Mouse (Mus musculus) gastrocnemius, postnatal 36 days (tissue): ENCODE measurements around the gene C1s1. TPM values are rescaled to one million over a fixed set of nuclear protein-coding genes. Genes with fewer than 3 reads are reported as not detected.

Source experiments
- DNase-seq, 2 experiments: peaks; one replicate each; pipeline ENCODE4 v3.0.0; 2022
- intact Hi-C: fragments of 180-260 bp; cut with DNase I; formaldehyde crosslinking; loops from one replicate; pipeline ENCODE4 v1.15.1; 2025
- total RNA-seq, 2 experiments: library from RNA; stranded (reverse); gene quantifications; 2 replicates each; pipeline ENCODE4 v1.2.3; 2021

C1s1 gene
- total RNA-seq, 2 experiments from 2014 or later = 17.5 TPM

DNA sequence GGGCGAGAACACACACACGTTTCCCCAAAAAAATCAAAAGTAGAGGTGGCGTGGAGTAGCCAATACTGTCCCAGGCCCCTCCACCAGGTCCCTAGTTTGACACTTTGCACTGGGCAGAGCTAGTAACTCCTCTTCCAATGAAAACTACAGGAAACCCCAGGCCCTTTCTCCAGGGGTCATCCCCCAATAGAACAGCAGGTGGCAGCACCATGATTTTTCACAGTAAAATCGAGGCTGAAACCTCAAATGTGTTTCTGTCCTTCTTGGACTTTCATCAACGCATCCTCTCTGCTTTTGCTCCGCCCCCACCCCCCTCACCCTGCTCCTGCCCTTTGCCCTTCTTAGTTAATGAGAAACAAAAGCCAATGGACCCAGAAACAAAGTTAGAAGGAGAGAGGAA lies 60.6 kb downstream of the C1s1 start:
- intact Hi-C loops = no loop called here
- DNase-seq = peak; percentile 31 to 40

Other genes with a start within 250 kb of the C1s1 start
- gene Cd163, start 237.7 kb downstream of the C1s1 start, total RNA-seq = 1 to 10 TPM; 6.4 to 9.8 TPM
- 10 to 100 TPM; 21.1 to 22.0 TPM for gene Pex5, start 127.3 kb downstream of the C1s1 start, total RNA-seq
- 1 to 10 TPM in 1 of 2 experiments, under 1 TPM in 1; 0.66 to 1.0 TPM for gene Clstn3, start 77.6 kb downstream of the C1s1 start, total RNA-seq
- gene C1rl, start 49.2 kb downstream of the C1s1 start, total RNA-seq = under 1 TPM; 0.46 to 0.59 TPM
- 1 to 10 TPM; 7.3 to 8.3 TPM for gene C1ra, start 30.0 kb downstream of the C1s1 start, total RNA-seq
- 1 to 10 TPM in 1 of 2 experiments, under 1 TPM in 1; 0.89 to 1.2 TPM for gene C1rb, start 27.9 kb upstream of the C1s1 start, total RNA-seq
- under 1 TPM; 0.32 to 0.56 TPM for gene C1s2, start 93.7 kb upstream of the C1s1 start, total RNA-seq
- 10 to 100 TPM; 16.3 to 18.3 TPM for gene Lpcat3, start 120.7 kb upstream of the C1s1 start, total RNA-seq
- 10 to 100 TPM; 51.9 to 53.8 TPM for gene Emg1, start 169.8 kb upstream of the C1s1 start, total RNA-seq
- 100 to 1,000 TPM; 140 to 161 TPM for gene Phb2, start 170.0 kb upstream of the C1s1 start, total RNA-seq
- 1 to 10 TPM in 1 of 2 experiments, under 1 TPM in 1; 0.64 to 2.5 TPM for gene Ptpn6, start 196.4 kb upstream of the C1s1 start, total RNA-seq
- gene Grcc10, start 199.0 kb upstream of the C1s1 start, total RNA-seq = 100 to 1,000 TPM; 150 to 160 TPM
- under 1 TPM in 1 of 2 experiments, not detected in 1; 0.08 TPM for gene Gm45234, start 213.7 kb upstream of the C1s1 start, total RNA-seq
- gene Atn1, start 214.2 kb upstream of the C1s1 start, total RNA-seq = 10 to 100 TPM; 38.3 to 40.7 TPM
- gene Eno2, start 227.3 kb upstream of the C1s1 start, total RNA-seq = 1 to 10 TPM; 1.4 to 1.8 TPM
- gene Lrrc23, start 237.4 kb upstream of the C1s1 start, total RNA-seq = under 1 TPM in 1 of 2 experiments, not detected in 1; 0.18 TPM